Mouse (Mus musculus): ENCODE measurements around the gene Aadacl2. TPM values are rescaled to one million over a fixed set of nuclear protein-coding genes. Genes with fewer than 3 reads are reported as not detected.

The Aadacl2 gene
- polyA plus RNA-seq, 1 experiment from 2014 or later = not detected

- ATAC-seq (replicated peaks; ENCODE audit: low FRiP score) (no peak), DNase-seq (ENCODE audit: low spot score) (no peak)
- Histone ChIP-seq H3K4me2 (no peak overlapping the region), H3K36me3 (ENCODE audit: control insufficient read depth, insufficient read depth, low read length) (no peaks in the 10 kb centered on the region), H3K4me3 (ENCODE audit: low read depth, low read length) (no peak overlapping the region), H3K9ac (ENCODE audit: low read depth, low read length) (no peak overlapping the region), H3K9me3 (ENCODE audit: control insufficient read depth, low read length) (no peaks in the 10 kb centered on the region), H3K4me1 (replicated peaks; ENCODE audit: control insufficient read depth, insufficient read depth, low read length) (no peaks in the 10 kb centered on the region), H3K27ac (ENCODE audit: low read depth, low read length) (no peak overlapping the region), H3K27me3 (replicated peaks; ENCODE audit: control insufficient read depth, insufficient read depth, low read length) (no peaks in the 10 kb centered on the region)
- 40% methylated on average over 3 of the region's 3 CpGs for WGBS
Observed at GRCm38 (mm10) chr3:60056451-60056850, 49.9 kb downstream of the Aadacl2 start.

DNA sequence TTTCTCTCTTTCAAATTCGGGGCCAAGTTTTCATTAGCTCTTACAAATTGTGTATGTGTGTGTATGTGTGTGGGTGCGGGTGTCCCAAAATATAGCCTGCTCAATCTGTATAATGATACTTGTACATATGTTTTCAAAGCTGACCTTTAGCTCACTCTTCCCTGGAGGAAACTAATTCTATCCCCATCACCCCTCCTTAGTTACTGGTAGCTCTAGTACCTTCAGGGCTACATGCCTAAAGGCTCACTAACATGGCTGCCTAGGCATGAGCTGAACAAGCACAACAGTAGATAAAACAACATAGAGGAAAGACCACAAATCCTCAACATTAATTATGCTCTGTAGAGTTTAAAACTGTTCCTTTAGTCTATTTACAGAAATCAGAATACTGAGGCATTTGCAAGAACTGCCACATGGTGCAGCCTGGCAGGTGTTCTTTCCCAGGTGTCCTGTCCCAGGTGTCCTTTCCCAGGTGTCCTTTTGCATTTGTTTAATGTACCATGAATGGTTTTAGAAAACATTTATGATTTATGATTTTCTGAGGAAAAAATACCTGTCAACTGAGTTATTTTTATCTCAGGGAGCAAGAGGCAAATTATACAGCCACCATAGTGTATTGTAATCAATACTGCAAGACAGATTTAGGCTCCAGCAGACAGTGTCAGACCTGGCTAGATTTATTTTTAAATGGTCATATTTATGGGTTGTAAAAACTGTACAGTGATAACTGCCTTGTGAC is 50.7 kb downstream of the Aadacl2 start:
- DNase-seq (ENCODE audit: low spot score) (no peak), ATAC-seq (replicated peaks; ENCODE audit: low FRiP score) (no peak)
- H3K4me3 ChIP-seq (ENCODE audit: low read depth, low read length) = no peak overlapping the region
- WGBS = 81% methylated on average over 2 of the region's 2 CpGs
- H3K27ac ChIP-seq (ENCODE audit: low read depth, low read length) = no peak overlapping the region
- H3K27me3 ChIP-seq (replicated peaks; ENCODE audit: control insufficient read depth, insufficient read depth, low read length) = no peaks in the 10 kb centered on the region
- H3K9ac ChIP-seq (ENCODE audit: low read depth, low read length) = no peak overlapping the region
- no peaks in the 10 kb centered on the region for H3K4me1 ChIP-seq (replicated peaks; ENCODE audit: control insufficient read depth, insufficient read depth, low read length)
- no peaks in the 10 kb centered on the region for H3K36me3 ChIP-seq (ENCODE audit: control insufficient read depth, insufficient read depth, low read length)
- H3K9me3 ChIP-seq (ENCODE audit: control insufficient read depth, low read length) = no peaks in the 10 kb centered on the region
- H3K4me2 ChIP-seq = no peak overlapping the region

GRCm38 (mm10) chr3:60057809-60058082 is 51.2 kb downstream of the Aadacl2 start:
- no peak overlapping the region for H3K4me2 ChIP-seq
- H3K4me1 ChIP-seq (replicated peaks; ENCODE audit: control insufficient read depth, insufficient read depth, low read length) = no peaks in the 10 kb centered on the region
- no peaks in the 10 kb centered on the region for H3K36me3 ChIP-seq (ENCODE audit: control insufficient read depth, insufficient read depth, low read length)
- H3K4me3 ChIP-seq (ENCODE audit: low read depth, low read length) = no peak overlapping the region
- no peaks in the 10 kb centered on the region for H3K27me3 ChIP-seq (replicated peaks; ENCODE audit: control insufficient read depth, insufficient read depth, low read length)
- 53% methylated on average over 1 of the region's 1 CpGs for WGBS
- no peak overlapping the region for H3K27ac ChIP-seq (ENCODE audit: low read depth, low read length)
- DNase-seq (ENCODE audit: low spot score) = no peak
- H3K9me3 ChIP-seq (ENCODE audit: control insufficient read depth, low read length) = no peaks in the 10 kb centered on the region
- no peak for ATAC-seq (replicated peaks; ENCODE audit: low FRiP score)
- H3K9ac ChIP-seq (ENCODE audit: low read depth, low read length) = no peak overlapping the region

Other genes with a start within 250 kb of the Aadacl2 start
- not detected in 2 replicates for gene Gm8298, start 145.7 kb upstream of the Aadacl2 start, polyA plus RNA-seq (2014; fragmentation: Nextera tagmentation; extraction: Ambion mirVana)
- not detected in 2 replicates for gene C130079G13Rik, start 81.5 kb upstream of the Aadacl2 start, polyA plus RNA-seq (2014; fragmentation: Nextera tagmentation; extraction: Ambion mirVana)
- gene Aadac, start 19.0 kb downstream of the Aadacl2 start, polyA plus RNA-seq (2014; fragmentation: Nextera tagmentation; extraction: Ambion mirVana) = 57.7 and 64.2 TPM in 2 replicates
- gene Sucnr1, start 75.1 kb downstream of the Aadacl2 start, polyA plus RNA-seq (2014; fragmentation: Nextera tagmentation; extraction: Ambion mirVana) = not detected in 2 replicates